13 mouse cellular contexts compared by ENCODE assay signal in the genomic region with DNA sequence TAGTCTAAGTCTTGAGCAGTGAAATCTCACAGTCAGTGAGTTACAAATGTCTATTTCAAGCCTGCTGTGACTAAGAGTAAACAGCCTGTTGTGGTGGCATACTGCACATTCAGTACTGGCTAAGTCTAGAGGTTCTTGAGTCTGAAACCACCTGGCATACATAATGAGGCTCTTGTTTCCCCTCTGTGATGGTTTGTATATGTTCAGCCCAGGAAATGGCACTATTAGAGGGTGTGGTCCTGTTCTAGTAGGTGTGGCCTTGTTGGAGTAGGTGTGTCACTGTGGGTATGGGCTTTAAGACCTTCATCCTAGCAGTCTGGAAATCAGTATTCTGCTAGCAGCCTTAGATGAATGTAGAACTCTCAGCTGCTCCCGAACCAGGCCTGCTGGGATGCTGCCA.
DNase-seq lines count a peak whose midpoint lies in the region; ATAC-seq and TF ChIP-seq lines count a peak whose summit lies in the region.
"Had no signal": no experiment of that assay in that cellular context is flagged by ENCODE, and none has a peak within 500 bp of the region (broad histone marks: within the 10 kb centered on the region; RNA-seq: fewer than 3 reads in every experiment).

No protein-coding gene starts in this region.

- H3K9me3 ChIP-seq in liver, embryonic 11.5 days (ENCODE audit: control insufficient read depth, low read length), result no peaks in the 10 kb centered on the region
- no peaks in the 10 kb centered on the region for H3K9me3 ChIP-seq in liver, embryonic 14.5 days (ENCODE audit: control insufficient read depth, low read length)
- H3K9me3 ChIP-seq: hindbrain, embryonic 13.5 days; megakaryocyte, embryonic 14.5 days had no signal

- no peak overlapping the region for H3K27ac ChIP-seq in liver, embryonic 11.5 days (ENCODE audit: low read depth, low read length)
- H3K27ac ChIP-seq in liver, embryonic 14.5 days, result no peak overlapping the region
- H3K27ac ChIP-seq: hindbrain, embryonic 13.5 days had no signal

- H3K36me3 ChIP-seq in liver, embryonic 11.5 days (ENCODE audit: control insufficient read depth, insufficient read depth, low read length), result no peaks in the 10 kb centered on the region
- H3K36me3 ChIP-seq in liver, embryonic 14.5 days (replicated peaks; ENCODE audit: control insufficient read depth, insufficient read depth, low read depth), result no peaks in the 10 kb centered on the region; the same call in 1 of the 2 replicates

- H3K27me3 ChIP-seq in liver, embryonic 11.5 days (replicated peaks; ENCODE audit: control insufficient read depth, insufficient read depth, low read length), result no peaks in the 10 kb centered on the region
- H3K27me3 ChIP-seq in liver, embryonic 14.5 days (ENCODE audit: control insufficient read depth, insufficient read depth, low read length), result no peaks in the 10 kb centered on the region
- H3K27me3 ChIP-seq: hindbrain, embryonic 13.5 days; megakaryocyte, embryonic 14.5 days had no signal

- no peak overlapping the region for H3K4me3 ChIP-seq in liver, embryonic 11.5 days (ENCODE audit: low read depth, low read length)
- no peak overlapping the region for H3K4me3 ChIP-seq in liver, embryonic 14.5 days (ENCODE audit: insufficient read depth in 1 of 2, low read depth in 2 of 2, low read length in 2 of 2)
- H3K4me3 ChIP-seq: hindbrain, embryonic 13.5 days; megakaryocyte, embryonic 14.5 days had no signal

- DNase-seq in liver, embryonic 11.5 days (ENCODE audit: low spot score), result no peak
- DNase-seq in liver (no peak), ZHBTc4 (ENCODE audit: low read depth, low spot score) (peak; percentile 68)
- DNase-seq in CD4-positive helper T cell, adult 2 months (ENCODE audit: low read depth, low spot score), result peak; percentile 9
- DNase-seq in liver, embryonic 14.5 days (ENCODE audit: low read depth in 3 of 3, low spot score in 3 of 3), result peak in 2 of 3 experiments; percentile 1 to 4
- no peak for DNase-seq in thymus, postnatal 36 days
- DNase-seq in testis, postnatal 10 days (ENCODE audit: low spot score), result no peak
- no peak for DNase-seq in adrenal gland, adult (ENCODE audit: inconsistent age in 2 of 2, low spot score in 1 of 2)
- DNase-seq: cerebellum, adult 9-10 months; heart, adult 11 months; spleen, adult 18-20 months had no signal

- H3K9ac ChIP-seq in liver, embryonic 11.5 days (ENCODE audit: low read depth, low read length), result no peak overlapping the region
- H3K9ac ChIP-seq in liver, embryonic 14.5 days (replicated peaks), result no peak overlapping the region
- H3K9ac ChIP-seq: hindbrain, embryonic 13.5 days had no signal

- no peaks in the 10 kb centered on the region for H3K4me1 ChIP-seq in liver, embryonic 11.5 days (replicated peaks; ENCODE audit: control insufficient read depth, insufficient read depth, low read length)
- H3K4me1 ChIP-seq in liver, embryonic 14.5 days (replicated peaks; ENCODE audit: control insufficient read depth in 2 of 2, insufficient read depth in 2 of 2, low read length in 1 of 2), result peaks cover 2 to 7% of the 10 kb centered on the region in 2 experiments
- H3K4me1 ChIP-seq: hindbrain, embryonic 13.5 days had no signal

- no peak overlapping the region for H3K4me2 ChIP-seq in liver, embryonic 11.5 days
- H3K4me2 ChIP-seq in liver, embryonic 14.5 days (ENCODE audit: low read depth), result no peak overlapping the region
- H3K4me2 ChIP-seq: hindbrain, embryonic 13.5 days had no signal

- WGBS in liver, embryonic 11.5 days, result 83% methylated on average over 1 of the region's 1 CpGs
- WGBS in liver, embryonic 14.5 days (ENCODE audit: insufficient replicate concordance), result 71% methylated on average over 1 of the region's 1 CpGs

- TF ChIP-seq CTCF in liver, embryonic 14.5 days (IDR thresholded peaks at IDR 0.05; ENCODE audit: low read depth), result no peak

- no peak for TF ChIP-seq EP300 in liver, embryonic 14.5 days (IDR thresholded peaks at IDR 0.05; ENCODE audit: low read depth)

- peak; percentile 68 for ATAC-seq in liver, embryonic 11.5 days (replicated peaks; ENCODE audit: low FRiP score)
- ATAC-seq in liver, embryonic 14.5 days (ENCODE audit: insufficient read depth), result peak; percentile 59; the same call in 1 of the 2 replicates

Comparison
In these comparisons a context has a peak if more than half of its experiments do, and no peak if none do; other contexts are left out.
1. DNase-seq: peak in CD4-positive helper T cell, adult 2 months (single experiment), ZHBTc4 (single experiment) and liver, embryonic 14.5 days (2 of 3); none in liver, embryonic 11.5 days (single experiment), liver (single experiment), thymus, postnatal 36 days (0 of 2), testis, postnatal 10 days (single experiment) and adrenal gland, adult (0 of 2).